27 mouse cellular contexts compared by ENCODE assay signal in genomic region chr11:59379547-59379946, GRCm38 (mm10). TPM values are rescaled to one million over a fixed set of nuclear protein-coding genes. Genes with fewer than 3 reads are reported as not detected.
DNase-seq lines count a peak whose midpoint lies in the region; ATAC-seq and TF ChIP-seq lines count a peak whose summit lies in the region.
"Had no signal": no experiment of that assay in that cellular context is flagged by ENCODE, and none has a peak within 500 bp of the region (broad histone marks: within the 10 kb centered on the region; RNA-seq: fewer than 3 reads in every experiment).

No protein-coding gene starts in this region.

- dilution Hi-C loops in CH12.LX (cut with MboI; ENCODE audit: extremely low pct_ligation_motif_present, extremely low pct_unique_long_range_greater_than_20kb, low sequenced_read_pairs): no loop called here

- H3K9ac ChIP-seq in CH12.LX (ENCODE audit: insufficient read depth, low read depth): no peak overlapping the region
- no peak overlapping the region for H3K9ac ChIP-seq in ES-Bruce4 (ENCODE audit: low read depth, poor library complexity, severe bottlenecking)
- no peak overlapping the region for H3K9ac ChIP-seq in ES-E14 (ENCODE audit: insufficient read depth, low read depth, low read length, poor library complexity, severe bottlenecking)

- H3K4me1 ChIP-seq in CH12.LX (ENCODE audit: control insufficient read depth in 1 of 2, insufficient read depth in 2 of 2) (peaks cover 10 to 19% of the 10 kb centered on the region in 2 experiments), ES-Bruce4 (ENCODE audit: control insufficient read depth, insufficient read depth, low read length) (peaks cover 1% of the 10 kb centered on the region), ES-E14 (ENCODE audit: control insufficient read depth in 2 of 2, insufficient read depth in 2 of 2, low read length in 2 of 2, poor library complexity in 1 of 2) (peaks cover 8% of the 10 kb centered on the region in 2 experiments)

- in situ Hi-C loops in CH12.LX (cut with MboI; ENCODE audit: low pct_ligation_motif_present, low pct_unique_long_range_greater_than_20kb, low sequenced_read_pairs): no loop called here
- in situ Hi-C loops in ES-E14 (cut with MboI; ENCODE audit: low sequenced_read_pairs in 2 of 2, unreplicated experiment in 2 of 2): no loop called here

- H3K27ac ChIP-seq in CH12.LX (ENCODE audit: insufficient read depth, low read depth) (peak overlapping the region; percentile 29; the same call in 1 of the 2 replicates), ES-Bruce4 (ENCODE audit: insufficient read depth, low read length) (peak overlapping the region; percentile 39), ES-E14 (ENCODE audit: insufficient read depth, low read depth, low read length, poor library complexity, severe bottlenecking) (peak overlapping the region; percentile 8; the same call in 1 of the 2 replicates)

- no peaks in the 10 kb centered on the region for H3K79me2 ChIP-seq in CH12.LX (replicated peaks; ENCODE audit: control insufficient read depth, extremely low read depth, insufficient read depth, poor library complexity, severe bottlenecking)

- no peak overlapping the region for H3K4me2 ChIP-seq in CH12.LX (ENCODE audit: insufficient read depth, low read depth, poor library complexity, severe bottlenecking)

- TF ChIP-seq RAD21 in CH12.LX (IDR thresholded peaks at IDR 0.05; ENCODE audit: low read depth, low read length): no peak

- no peak for ATAC-seq in megakaryocyte-erythroid progenitor cell, adult 5-6 weeks (replicated peaks; ENCODE audit: low FRiP score, low TSS enrichment, poor library complexity, severe bottlenecking)
- ATAC-seq: activated CD4-positive, CD25-positive, alpha-beta regulatory T cell, adult 4 months; CD4-positive, CD25-positive, alpha-beta regulatory T cell, adult 4 months; Patski had no signal

- peak; percentile 39; the same call in 1 of the 2 replicates for TF ChIP-seq EP300 in CH12.LX (IDR thresholded peaks at IDR 0.05; ENCODE audit: low read length)
- no peak for TF ChIP-seq EP300 in ES-Bruce4 (IDR thresholded peaks at IDR 0.05; ENCODE audit: insufficient read depth, low read depth, low read length)

- TF ChIP-seq CTCF in CH12.LX (conservative IDR thresholded peaks at IDR 0.05 in 1 of 2, IDR thresholded peaks at IDR 0.05 in 1 of 2; ENCODE audit: low read depth in 2 of 2, low read length in 2 of 2): no peak
- TF ChIP-seq CTCF in ES-Bruce4 (IDR thresholded peaks at IDR 0.05; ENCODE audit: low read depth, low read length): no peak

- H3K27me3 ChIP-seq in CH12.LX (replicated peaks): no peaks in the 10 kb centered on the region
- no peaks in the 10 kb centered on the region for H3K27me3 ChIP-seq in ES-Bruce4 (ENCODE audit: control insufficient read depth, insufficient read depth, low read length, poor library complexity, severe bottlenecking)
- H3K27me3 ChIP-seq: Patski had no signal

- no peaks in the 10 kb centered on the region for H3K9me3 ChIP-seq in CH12.LX (replicated peaks; ENCODE audit: low read length)
- no peaks in the 10 kb centered on the region; the same call in 1 of the 2 replicates for H3K9me3 ChIP-seq in ES-Bruce4 (replicated peaks; ENCODE audit: control insufficient read depth, insufficient read depth, low read length, poor library complexity, severe bottlenecking)
- H3K9me3 ChIP-seq in ES-E14 (ENCODE audit: control insufficient read depth, insufficient read depth, low read depth, low read length): no peaks in the 10 kb centered on the region
- H3K9me3 ChIP-seq: G1E had no signal

- H3K4me3 ChIP-seq in CH12.LX (replicated peaks in 1 of 3; ENCODE audit: low read depth in 2 of 3, low read length in 2 of 3, poor library complexity in 1 of 3): no peak overlapping the region
- H3K4me3 ChIP-seq in ES-Bruce4 (ENCODE audit: low read depth, low read length): no peak overlapping the region
- no peak overlapping the region for H3K4me3 ChIP-seq in ES-E14 (ENCODE audit: insufficient read depth in 1 of 2, low read depth in 1 of 2, low read length in 2 of 2, poor library complexity in 1 of 2, severe bottlenecking in 1 of 2)

- TF ChIP-seq POLR2A in CH12.LX (IDR thresholded peaks at IDR 0.05; ENCODE audit: low read depth, low read length) (no peak), ES-Bruce4 (IDR thresholded peaks at IDR 0.05; ENCODE audit: insufficient read depth, low read length) (no peak)

- no peak for DNase-seq in CH12.LX (ENCODE audit: extremely low read depth)
- DNase-seq in ES-E14 (ENCODE audit: low read depth, low spot score): no peak
- no peak for DNase-seq in spleen, postnatal 14 days (ENCODE audit: low spot score in 2 of 2)
- no peak for DNase-seq in lung, postnatal 25 days (ENCODE audit: low spot score)
- DNase-seq: adrenal gland, adult 2 months; adrenal gland, adult 8-10 months; adrenal gland, postnatal 10 days; adrenal gland, postnatal 14 days; adrenal gland, postnatal 25 days; adrenal gland, postnatal 36 days; B cell, adult 2 months; cerebellum, adult 11 months; cerebellum, adult 11-12 months; cerebellum, adult 18-20 months; cerebellum, adult 2 months; cerebellum, adult 8-10 months; cerebellum, adult 9-10 months had no signal

- H3K36me3 ChIP-seq in CH12.LX (replicated peaks in 1 of 2; ENCODE audit: control insufficient read depth in 1 of 2, insufficient read depth in 1 of 2, low read length in 1 of 2): no peaks in the 10 kb centered on the region
- no peaks in the 10 kb centered on the region for H3K36me3 ChIP-seq in ES-Bruce4 (ENCODE audit: control insufficient read depth, insufficient read depth, low read length, poor library complexity, severe bottlenecking)
- H3K36me3 ChIP-seq in ES-E14 (ENCODE audit: control insufficient read depth, insufficient read depth, low read length, poor library complexity, severe bottlenecking): no peaks in the 10 kb centered on the region
- H3K36me3 ChIP-seq: G1E had no signal

TF ChIP-seq in CH12.LX, 34 proteins besides CTCF, POLR2A, EP300 and RAD21 (continues in another document):
- TF ChIP-seq MEF2A (IDR thresholded peaks at IDR 0.05; ENCODE audit: borderline replicate concordance, low read depth, low read length) (0 out of 2 replicates have a peak, but pooled peaks have one; percentile 21), TCF12 (IDR thresholded peaks at IDR 0.05; ENCODE audit: low read depth, low read length) (peak; percentile 40; the same call in 1 of the 2 replicates), BHLHE40 (IDR thresholded peaks at IDR 0.05; ENCODE audit: low read depth, low read length) (no peak), JUND (conservative IDR thresholded peaks at IDR 0.05; ENCODE audit: low read depth, low read length) (no peak), JUN (IDR thresholded peaks at IDR 0.05; ENCODE audit: insufficient read depth, low read depth, low read length) (0 out of 2 replicates have a peak, but pooled peaks have one; percentile 3), ZNF384 (IDR thresholded peaks at IDR 0.05; ENCODE audit: low read depth, low read length) (peak; percentile 94), ELF1 (IDR thresholded peaks at IDR 0.05; ENCODE audit: low read depth, low read length) (no peak), MAZ (IDR thresholded peaks at IDR 0.05; ENCODE audit: low read depth, low read length) (no peak), ZKSCAN1 (IDR thresholded peaks at IDR 0.05; ENCODE audit: borderline replicate concordance, low read depth, low read length) (no peak), ETS1 (conservative IDR thresholded peaks at IDR 0.05; ENCODE audit: low read depth, low read length) (no peak), KAT2A (IDR thresholded peaks at IDR 0.05; ENCODE audit: insufficient replicate concordance, low read length) (no peak), NELFE (IDR thresholded peaks at IDR 0.05; ENCODE audit: low read depth, low read length) (no peak), USF1 (IDR thresholded peaks at IDR 0.05; ENCODE audit: low read depth, low read length) (no peak), POLR2AphosphoS2 (IDR thresholded peaks at IDR 0.05; ENCODE audit: low read depth, low read length) (no peak), IRF4 (IDR thresholded peaks at IDR 0.05; ENCODE audit: low read depth, low read length) (peak; percentile 64), UBTF (IDR thresholded peaks at IDR 0.05; ENCODE audit: low read depth, low read length) (no peak)

TF ChIP-seq in ES-E14, 5 proteins besides CTCF, POLR2A, EP300 and RAD21:
- TF ChIP-seq CHD2 (IDR thresholded peaks at IDR 0.05; ENCODE audit: low read depth, low read length): no peak

RNA-seq across cellular contexts. Expression of gene Prss38, which starts 4.1 kb away (rescaled TPM):
- not detected in 2 replicates for total RNA-seq in CH12.LX (2012; rRNA removed)
- total RNA-seq in CH12.LX (2014; rRNA removed): not detected in 2 replicates
- polyA plus RNA-seq in CH12.LX (2012; ENCODE audit: insufficient read length, low read depth): not detected in 2 replicates
- polyA plus RNA-seq in ES-Bruce4 (2011; ENCODE audit: insufficient read depth, insufficient read length, low read depth, missing spikeins): 0.48 TPM in 1 of 2 replicates, not detected in the other
- total RNA-seq in ES-E14 (2012; rRNA removed): 0.53 and 1.5 TPM in 2 replicates
- not detected in 2 replicates for total RNA-seq in megakaryocyte-erythroid progenitor cell, adult 5-6 weeks (2014; fragmentation: Nextera tagmentation)
- not detected in 2 replicates for total RNA-seq in megakaryocyte-erythroid progenitor cell, adult 5-6 weeks (2017)
- total RNA-seq: adrenal gland, adult 18-20 months; adrenal gland, adult 2 months; adrenal gland, adult 8-10 months; adrenal gland, postnatal 10 days; adrenal gland, postnatal 14 days; adrenal gland, postnatal 25 days; adrenal gland, postnatal 36 days; adrenal gland, postnatal 4 days; MEL had no signal
- polyA plus RNA-seq: activated CD4-positive, CD25-positive, alpha-beta regulatory T cell, adult 4 months; adrenal gland, adult 2 months; C2C12; CD4-positive, CD25-positive, alpha-beta regulatory T cell, adult 4 months; cerebellum, adult 2 months; G1E; Patski had no signal
